In the genomic region with DNA sequence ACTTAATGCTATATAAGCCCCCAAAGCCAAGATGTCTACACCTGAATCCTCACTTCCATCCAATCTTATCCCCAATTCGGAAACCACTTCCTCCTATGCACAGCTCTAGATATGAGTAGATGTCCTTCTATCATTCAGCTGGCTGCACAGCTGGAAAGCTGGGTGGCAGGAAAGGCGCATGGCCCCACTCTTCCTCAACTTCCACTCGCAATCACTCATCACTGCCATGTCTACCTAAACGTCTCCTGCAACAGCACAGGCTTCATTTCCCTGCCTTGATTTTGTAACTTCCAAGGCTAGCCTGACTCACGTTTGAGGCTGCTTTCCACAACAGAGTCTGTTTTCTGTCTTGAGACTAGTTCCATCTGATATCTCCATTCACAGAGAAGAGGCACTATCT, we compare ENCODE assay signal across 8 mouse cellular contexts. TPM values are rescaled to one million over a fixed set of nuclear protein-coding genes. Genes with fewer than 3 reads are reported as not detected.
A peak's percentile ranks its signal among the peaks of the same experiment; 100 is the strongest.
DNase-seq lines count a peak whose midpoint lies in the region; ATAC-seq lines count a peak whose summit lies in the region.

No protein-coding gene starts in this region.

- intact Hi-C loops in gastrocnemius, postnatal 36 days (cut with DNase I), result no loop called here

- peak overlapping the region; percentile 39 for H3K4me2 ChIP-seq in liver, embryonic 12.5 days

- H3K4me1 ChIP-seq in megakaryocyte, embryonic 14.5 days, result peaks cover 15% of the 10 kb centered on the region
- H3K4me1 ChIP-seq in liver, embryonic 12.5 days, result peaks cover 54% of the 10 kb centered on the region

- no peaks in the 10 kb centered on the region for H3K36me3 ChIP-seq in megakaryocyte, embryonic 14.5 days (replicated peaks; ENCODE audit: low read length)
- no peaks in the 10 kb centered on the region for H3K36me3 ChIP-seq in liver, embryonic 12.5 days

- no peak overlapping the region for H3K9ac ChIP-seq in liver, embryonic 12.5 days

- H3K4me3 ChIP-seq in megakaryocyte, embryonic 14.5 days (replicated peaks), result peak overlapping the region; percentile 44
- H3K4me3 ChIP-seq in liver, embryonic 12.5 days, result no peak overlapping the region

- no peak overlapping the region for H3K27ac ChIP-seq in liver, embryonic 12.5 days

- ATAC-seq in megakaryocyte, adult 5-6 weeks (ENCODE audit: poor library complexity, severe bottlenecking), result no peak
- no peak for ATAC-seq in liver, embryonic 12.5 days

- H3K27me3 ChIP-seq in megakaryocyte, embryonic 14.5 days (replicated peaks), result peaks cover 29% of the 10 kb centered on the region
- H3K27me3 ChIP-seq in liver, embryonic 12.5 days (replicated peaks), result no peaks in the 10 kb centered on the region

- DNase-seq in adrenal gland, adult 2 months, result peak; percentile 44
- DNase-seq in adrenal gland, adult 18-20 months (ENCODE audit: low spot score in 2 of 2), result no peak
- no peak for DNase-seq in urinary bladder, adult 2 months (ENCODE audit: low spot score)
- DNase-seq in left cerebral cortex, adult 18-20 months (ENCODE audit: low spot score in 2 of 2), result no peak
- no peak for DNase-seq in gastrocnemius, postnatal 36 days

- 21% methylated on average over 5 of the region's 5 CpGs for WGBS in liver, embryonic 12.5 days (ENCODE audit: insufficient replicate concordance)

- H3K9me3 ChIP-seq in megakaryocyte, embryonic 14.5 days, result no peaks in the 10 kb centered on the region
- no peaks in the 10 kb centered on the region for H3K9me3 ChIP-seq in liver, embryonic 12.5 days (replicated peaks)

RNA-seq across cellular contexts. Expression of gene Dock7, which starts 1.7 kb away (rescaled TPM):
- total RNA-seq in adrenal gland, adult 2 months (2021), result 10 to 100 TPM; 39.3 to 48.2 TPM
- polyA plus RNA-seq in adrenal gland, adult 2 months (2012; rRNA removed), result 12.3 and 14.5 TPM in 2 replicates
- 10 to 100 TPM; 28.3 to 43.3 TPM for total RNA-seq in adrenal gland, adult 18-20 months (2021)
- 0.41 TPM in 1 of 2 replicates, not detected in the other for polyA plus RNA-seq in megakaryocyte, embryonic 14.5 days (2012; ENCODE audit: insufficient read depth, low replicate concordance)
- total RNA-seq in megakaryocyte, adult 5-6 weeks (2015), result 19.6 and 23.3 TPM in 2 replicates
- total RNA-seq in megakaryocyte, adult 5-6 weeks (2017), result 13.1 and 42.4 TPM in 2 replicates
- 18.9 and 20.3 TPM in 2 replicates for polyA plus RNA-seq in liver, embryonic 12.5 days (2016; fragmentation: Nextera tagmentation; extraction: Ambion mirVana)
- 105 and 128 TPM in 2 replicates for polyA plus RNA-seq in urinary bladder, adult 2 months (2012; rRNA removed)
- total RNA-seq in left cerebral cortex, adult 18-20 months (2021), result 10 to 100 TPM; 33.2 to 38.3 TPM
- total RNA-seq in gastrocnemius, postnatal 36 days (2021), result 1 to 10 TPM; 6.4 to 6.8 TPM
